Mouse (Mus musculus) liver, postnatal 0 days (tissue): ENCODE results near the gene A630095N17Rik.

Experiments used
- CTCF ChIP-seq: sonication (generic); IDR thresholded peaks from 2 replicates; pipeline ENCODE4 v1.5.1; 2016; ENCODE audit warnings: antibody characterized with exemption, low read depth
- EP300 ChIP-seq: IDR thresholded peaks from 2 replicates; pipeline ENCODE4 v1.6.1; 2016; ENCODE audit warnings: antibody characterized with exemption, low read depth, mild to moderate bottlenecking

GRCm38 (mm10) chr1:75253849-75254624 lies 22.1 kb upstream of the A630095N17Rik start:
- peak; percentile 95 for TF ChIP-seq CTCF
- TF ChIP-seq EP300, result no peak
